Mouse (Mus musculus) liver, adult 2 months (tissue): ENCODE measurements around the gene Bcas2.

Experiments
- CTCF ChIP-seq: fragments of 200-500 bp; IDR thresholded peaks from 2 replicates; pipeline ENCODE4 v1.5.1; 2011; ENCODE audit warnings: low read depth, low read length, control low read depth
- POLR2A ChIP-seq: fragments of 200-500 bp; IDR thresholded peaks from 2 replicates; pipeline ENCODE4 v1.6.1; 2011; ENCODE audit warnings: low read length, control low read depth; ENCODE audit not compliant: insufficient read depth; ENCODE audit errors: extremely low read depth

DNA sequence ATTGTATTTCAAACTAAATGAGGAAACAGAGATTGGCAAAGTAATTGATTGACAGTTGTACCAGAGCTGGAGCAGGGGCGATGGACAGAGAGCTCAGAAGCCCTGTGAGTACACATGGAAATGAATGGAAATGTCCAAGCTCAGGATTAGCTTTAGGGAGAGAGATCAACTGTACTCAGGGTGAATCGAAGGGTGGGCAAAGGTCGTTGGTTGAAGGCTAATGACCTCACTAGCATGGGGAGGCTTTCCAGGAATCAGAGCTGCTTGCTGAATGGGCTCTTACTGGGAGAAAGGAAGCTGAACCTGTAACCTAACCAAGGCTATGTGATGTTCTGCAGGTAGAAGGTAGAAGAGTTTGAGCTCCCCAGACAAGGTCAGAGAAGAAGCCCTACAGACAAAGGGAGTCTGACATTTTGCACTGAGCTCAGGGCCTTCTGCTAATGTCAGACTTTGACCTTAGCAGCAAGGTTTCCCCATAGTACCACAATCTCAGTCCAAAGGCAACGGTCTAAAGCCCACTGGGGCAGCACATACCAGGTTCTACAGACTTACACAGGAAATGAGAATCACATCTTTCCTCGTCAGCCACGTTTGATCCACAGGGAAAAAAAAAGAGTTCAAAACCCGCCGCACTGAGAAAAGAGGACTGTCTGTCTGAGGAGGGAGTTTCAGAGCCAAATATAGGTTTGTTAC, 43.3 kb downstream of the Bcas2 start:
- TF ChIP-seq POLR2A = no peak
- no peak for TF ChIP-seq CTCF
